Mouse (Mus musculus) midbrain, embryonic 16.5 days (tissue): Measurements from ENCODE around the gene Tbc1d30. TPM values are rescaled to one million over a fixed set of nuclear protein-coding genes. Genes with fewer than 3 reads are reported as not detected.

Source experiments
- ATAC-seq: fragments of 200-750 bp; cut with Nextera tagmentation; 2 replicates; pipeline ENCODE4 v1.8.0; 2017; ENCODE audit warnings: moderate TSS enrichment
- H3K27ac ChIP-seq: fragments of 300-500 bp; sonication (generic); 2 replicates; pipeline ENCODE4 v1.5.1; 2014; ENCODE audit warnings: mild to moderate bottlenecking, low read length, mixed read lengths
- H3K27me3 ChIP-seq: fragments of 300-500 bp; sonication (generic); 2 replicates; pipeline ENCODE4 v1.6.1; 2014; ENCODE audit warnings: low read depth, low read length, mixed read lengths; ENCODE audit not compliant: control insufficient read depth, insufficient read depth
- H3K36me3 ChIP-seq: fragments of 300-500 bp; sonication (generic); 2 replicates; pipeline ENCODE4 v1.6.1; 2014; ENCODE audit warnings: mild to moderate bottlenecking, low read length, moderate library complexity, mixed read lengths; ENCODE audit not compliant: control insufficient read depth, insufficient read depth
- H3K4me1 ChIP-seq: fragments of 300-500 bp; sonication (generic); 2 replicates; pipeline ENCODE4 v1.6.1; 2014; ENCODE audit warnings: mild to moderate bottlenecking, low read length, mixed read lengths; ENCODE audit not compliant: control insufficient read depth, insufficient read depth
- H3K4me2 ChIP-seq: fragments of 300-500 bp; sonication (generic); 2 replicates; pipeline ENCODE4 v1.6.1; 2014; ENCODE audit warnings: mild to moderate bottlenecking, low read length, mixed read lengths
- H3K4me3 ChIP-seq: fragments of 300-500 bp; sonication (generic); 2 replicates; pipeline ENCODE4 v1.5.1; 2014; ENCODE audit warnings: low read depth, mild to moderate bottlenecking, low read length, moderate library complexity, mixed read lengths
- H3K9ac ChIP-seq: fragments of 300-500 bp; sonication (generic); 2 replicates; pipeline ENCODE4 v1.6.1; 2014; ENCODE audit warnings: low read depth, low read length, mixed read lengths
- H3K9me3 ChIP-seq: fragments of 300-500 bp; sonication (generic); replicated peaks from 2 replicates; pipeline ENCODE4 v1.6.1; 2014; ENCODE audit warnings: mild to moderate bottlenecking, low read length, mixed read lengths; ENCODE audit not compliant: control insufficient read depth, poor library complexity, severe bottlenecking
- WGBS: fragments of 180-500 bp; shearing (Covaris S2); extraction: QIAGEN DNeasy Blood & Tissue Kit; methylation state at CpG from one replicate; pipeline ENCODE4 v1.1.7; 2014; 5-methylcytosine and 5-hydroxymethylcytosine counted together
- polyA plus RNA-seq: library from polyadenylated mRNA; unstranded; fragments of >200 nt; fragmentation: Nextera tagmentation; extraction: Ambion mirVana; gene quantifications from 2 replicates; pipeline ENCODE4 v1.2.1, GENCODE M21; 2015

Gene Tbc1d30
- polyA plus RNA-seq, 1 experiment from 2014 or later = 15.1 TPM

GRCm38 (mm10) chr10:121330940-121331339 lies 20.1 kb downstream of the Tbc1d30 start:
- H3K36me3 ChIP-seq = no peaks in the 10 kb centered on the region

GRCm38 (mm10) chr10:121329586-121329985 lies 21.5 kb downstream of the Tbc1d30 start:
- no peak for ATAC-seq
- WGBS = 72% methylated on average over 4 of the region's 4 CpGs
- no peak overlapping the region for H3K4me3 ChIP-seq
- H3K4me1 ChIP-seq = no peaks in the 10 kb centered on the region
- H3K4me2 ChIP-seq = no peak overlapping the region
- H3K9me3 ChIP-seq = no peaks in the 10 kb centered on the region
- no peak overlapping the region for H3K9ac ChIP-seq
- H3K27me3 ChIP-seq = no peaks in the 10 kb centered on the region
- H3K36me3 ChIP-seq = no peaks in the 10 kb centered on the region
- H3K27ac ChIP-seq = no peak overlapping the region

More at GRCm38 (mm10) chr10:121330940-121331339, 20.1 kb downstream of the Tbc1d30 start:
- 11% methylated on average over 7 of the region's 7 CpGs for WGBS
- Histone ChIP-seq H3K4me1 (no peaks in the 10 kb centered on the region), H3K27ac (no peak overlapping the region), H3K9ac (no peak overlapping the region), H3K27me3 (no peaks in the 10 kb centered on the region), H3K9me3 (no peaks in the 10 kb centered on the region), H3K4me3 (no peak overlapping the region), H3K4me2 (no peak overlapping the region)
- no peak for ATAC-seq

GRCm38 (mm10) chr10:121326167-121326566 lies 24.9 kb downstream of the Tbc1d30 start:
- H3K36me3 ChIP-seq = no peaks in the 10 kb centered on the region
- no peak overlapping the region for H3K4me2 ChIP-seq
- no peaks in the 10 kb centered on the region for H3K9me3 ChIP-seq
- no peak for ATAC-seq
- H3K27ac ChIP-seq = no peak overlapping the region
- no peak overlapping the region for H3K9ac ChIP-seq
- H3K27me3 ChIP-seq = no peaks in the 10 kb centered on the region
- no peak overlapping the region for H3K4me3 ChIP-seq
- no peaks in the 10 kb centered on the region for H3K4me1 ChIP-seq

- Histone ChIP-seq H3K9ac (no peak overlapping the region), H3K27ac (no peak overlapping the region), H3K4me3 (no peak overlapping the region), H3K36me3 (no peaks in the 10 kb centered on the region), H3K9me3 (no peaks in the 10 kb centered on the region), H3K27me3 (no peaks in the 10 kb centered on the region), H3K4me1 (no peaks in the 10 kb centered on the region), H3K4me2 (no peak overlapping the region)
- ATAC-seq = no peak
- 82% methylated on average over 7 of the region's 7 CpGs for WGBS
Observed at GRCm38 (mm10) chr10:121323493-121323892, 27.6 kb downstream of the Tbc1d30 start.

GRCm38 (mm10) chr10:121318397-121318950 lies 32.6 kb downstream of the Tbc1d30 start:
- no peak overlapping the region for H3K4me3 ChIP-seq
- H3K4me2 ChIP-seq = no peak overlapping the region
- H3K4me1 ChIP-seq = peaks cover 2% of the 10 kb centered on the region; the same call in 1 of the 2 replicates
- H3K9me3 ChIP-seq = no peaks in the 10 kb centered on the region
- WGBS = 79% methylated on average over 7 of the region's 7 CpGs
- no peaks in the 10 kb centered on the region for H3K27me3 ChIP-seq
- no peak overlapping the region for H3K27ac ChIP-seq
- no peak overlapping the region for H3K9ac ChIP-seq
- ATAC-seq = no peak
- H3K36me3 ChIP-seq = no peaks in the 10 kb centered on the region

- Histone ChIP-seq H3K4me1 (peaks cover 6% of the 10 kb centered on the region; the same call in 1 of the 2 replicates), H3K27me3 (no peaks in the 10 kb centered on the region), H3K4me3 (no peak overlapping the region), H3K27ac (no peak overlapping the region), H3K36me3 (no peaks in the 10 kb centered on the region), H3K4me2 (no peak overlapping the region), H3K9me3 (no peaks in the 10 kb centered on the region), H3K9ac (no peak overlapping the region)
- ATAC-seq = no peak
- 85% methylated on average over 10 of the region's 10 CpGs for WGBS
Observed at GRCm38 (mm10) chr10:121316361-121316760, 34.7 kb downstream of the Tbc1d30 start.

GRCm38 (mm10) chr10:121315321-121316283 lies 35.5 kb downstream of the Tbc1d30 start:
- H3K4me2 ChIP-seq = peak overlapping the region; percentile 24; the same call in 1 of the 2 replicates
- H3K4me1 ChIP-seq = peaks cover 6% of the 10 kb centered on the region; the same call in 1 of the 2 replicates
- 24% methylated on average over 27 of the region's 27 CpGs for WGBS
- H3K27ac ChIP-seq = peak overlapping the region; percentile 14; the same call in 1 of the 2 replicates
- H3K36me3 ChIP-seq = no peaks in the 10 kb centered on the region
- no peak for ATAC-seq
- peak overlapping the region; percentile 15; the same call in 1 of the 2 replicates for H3K9ac ChIP-seq
- H3K9me3 ChIP-seq = no peaks in the 10 kb centered on the region
- no peak overlapping the region for H3K4me3 ChIP-seq
- H3K27me3 ChIP-seq = no peaks in the 10 kb centered on the region

GRCm38 (mm10) chr10:121314186-121314585 lies 36.9 kb downstream of the Tbc1d30 start:
- H3K36me3 ChIP-seq = no peaks in the 10 kb centered on the region
- no peak overlapping the region for H3K4me2 ChIP-seq
- H3K9ac ChIP-seq = no peak overlapping the region
- no peaks in the 10 kb centered on the region for H3K9me3 ChIP-seq
- ATAC-seq = no peak
- H3K27me3 ChIP-seq = no peaks in the 10 kb centered on the region
- peaks cover 8% of the 10 kb centered on the region; the same call in 1 of the 2 replicates for H3K4me1 ChIP-seq
- 20% methylated on average over 4 of the region's 4 CpGs for WGBS
- no peak overlapping the region for H3K4me3 ChIP-seq
- no peak overlapping the region for H3K27ac ChIP-seq

- ATAC-seq = no peak
- no peak overlapping the region for H3K4me2 ChIP-seq
- WGBS = 95% methylated on average over 3 of the region's 3 CpGs
Observed at GRCm38 (mm10) chr10:121313049-121313448, 38.0 kb downstream of the Tbc1d30 start.

More at GRCm38 (mm10) chr10:121313049-121313448, 38.0 kb downstream of the Tbc1d30 start:
- H3K27me3 ChIP-seq = no peaks in the 10 kb centered on the region; the same call in 1 of the 2 replicates
- no peak overlapping the region for H3K9ac ChIP-seq
- H3K36me3 ChIP-seq = no peaks in the 10 kb centered on the region
- H3K9me3 ChIP-seq = no peaks in the 10 kb centered on the region
- H3K4me3 ChIP-seq = no peak overlapping the region
- no peak overlapping the region for H3K27ac ChIP-seq
- peaks cover 20% of the 10 kb centered on the region for H3K4me1 ChIP-seq
